Mouse (Mus musculus) G1E (cell line): ENCODE measurements around the gene Tex264. TPM values are rescaled to one million over a fixed set of nuclear protein-coding genes. Genes with fewer than 3 reads are reported as not detected.

Source experiments
- ATAC-seq: 2 replicates; pipeline ENCODE4 v1.8.0; 2016; ENCODE audit warnings: mild to moderate bottlenecking; ENCODE audit not compliant: insufficient number of reproducible peaks, poor library complexity, low FRiP score, severe bottlenecking; ENCODE audit errors: extremely low read depth
- DNase-seq: peaks from one replicate; pipeline ENCODE4 v3.0.0; 2012; ENCODE audit warnings: low spot score
- H3K27me3 ChIP-seq: 2 replicates; pipeline ENCODE4 v1.6.1; 2012; ENCODE audit warnings: mild to moderate bottlenecking, low read length, inconsistent platforms; ENCODE audit not compliant: insufficient read depth
- H3K36me3 ChIP-seq: replicated peaks from 2 replicates; pipeline ENCODE3; 2012; ENCODE audit warnings: mild to moderate bottlenecking, inconsistent platforms
- H3K4me1 ChIP-seq: 2 replicates; pipeline ENCODE4 v1.6.1; 2012; ENCODE audit warnings: low read depth, low read length, inconsistent platforms, mixed read lengths; ENCODE audit not compliant: insufficient read depth
- H3K4me3 ChIP-seq: 2 replicates; pipeline ENCODE4 v1.5.1; 2012; ENCODE audit warnings: low read depth, mild to moderate bottlenecking, inconsistent platforms, low read length, moderate library complexity, mixed read lengths
- H3K9me3 ChIP-seq: replicated peaks from 2 replicates; pipeline ENCODE4 v1.6.1; 2012; ENCODE audit warnings: inconsistent platforms
- CTCF ChIP-seq: IDR thresholded peaks from 2 replicates; pipeline ENCODE4 v1.5.1; 2012; ENCODE audit warnings: low read depth, low read length, inconsistent platforms, mixed read lengths
- GATA1 ChIP-seq: IDR thresholded peaks from 2 replicates; pipeline ENCODE4 v1.6.1; 2012; ENCODE audit warnings: borderline replicate concordance, low read length, inconsistent platforms, mixed read lengths
- GATA2 ChIP-seq: IDR thresholded peaks from 2 replicates; pipeline ENCODE4 v1.6.1; 2012; ENCODE audit warnings: low read depth, low read length, inconsistent platforms, borderline replicate concordance
- POLR2AphosphoS5 ChIP-seq: IDR thresholded peaks from 2 replicates; pipeline ENCODE4 v1.6.1; 2012; ENCODE audit warnings: low read depth, low read length, inconsistent platforms; ENCODE audit not compliant: insufficient replicate concordance
- TAL1 ChIP-seq: conservative IDR thresholded peaks from 2 replicates; pipeline ENCODE4 v1.6.1; 2012; ENCODE audit warnings: low read depth, low read length, inconsistent platforms, mixed read lengths
- polyA plus RNA-seq: library from polyadenylated mRNA; stranded (reverse); fragments of >175 nt; gene quantifications from 2 replicates; pipeline ENCODE4 v1.2.3, GENCODE M21; 2012
- total RNA-seq, 2 experiments: library from RNA; stranded (forward) in 1 of 2; stranded (reverse) in 1 of 2; fragments of 200-1000 nt in 1 of 2; fragments of >200 nt in 1 of 2; fragmentation: Nextera tagmentation in 1 of 2; gene quantifications; 2 replicates each; pipeline ENCODE4 v1.2.3; 2014 to 2017

Tex264 gene
- total and polyA plus RNA-seq, 3 experiments, result 39.1 to 52.3 (median 39.7) TPM

GRCm38 (mm10) chr9:106684093-106684872 lies 1.4 kb downstream of the Tex264 start:
- H3K4me3 ChIP-seq, result peak overlapping the region; percentile 77
- TF ChIP-seq GATA2 (no peak), CTCF (no peak), POLR2AphosphoS5 (no peak), TAL1 (no peak), GATA1 (no peak)
- no peak for ATAC-seq
- no peaks in the 10 kb centered on the region for H3K27me3 ChIP-seq
- H3K9me3 ChIP-seq, result no peaks in the 10 kb centered on the region
- peaks cover 55% of the 10 kb centered on the region for H3K36me3 ChIP-seq
- H3K4me1 ChIP-seq, result peaks cover 34% of the 10 kb centered on the region
- peak; percentile 13 for DNase-seq

GRCm38 (mm10) chr9:106681026-106681425 lies 4.7 kb downstream of the Tex264 start:
- Histone ChIP-seq H3K9me3 (no peaks in the 10 kb centered on the region), H3K4me3 (no peak overlapping the region), H3K27me3 (no peaks in the 10 kb centered on the region), H3K36me3 (peaks cover 72% of the 10 kb centered on the region), H3K4me1 (peaks cover 24% of the 10 kb centered on the region)
- DNase-seq (no peak), ATAC-seq (no peak)
- no peak for TF ChIP-seq POLR2AphosphoS5
- TF ChIP-seq CTCF, result no peak
- TF ChIP-seq TAL1, result no peak
- no peak for TF ChIP-seq GATA2
- TF ChIP-seq GATA1, result no peak

GRCm38 (mm10) chr9:106678242-106678641 lies 7.5 kb downstream of the Tex264 start:
- Histone ChIP-seq H3K4me3 (no peak overlapping the region), H3K36me3 (peaks cover 98% of the 10 kb centered on the region), H3K9me3 (no peaks in the 10 kb centered on the region), H3K4me1 (peaks cover 6% of the 10 kb centered on the region; the same call in 1 of the 2 replicates), H3K27me3 (no peaks in the 10 kb centered on the region)
- DNase-seq, result no peak
- TF ChIP-seq CTCF (no peak), GATA2 (no peak), POLR2AphosphoS5 (no peak), TAL1 (no peak), GATA1 (no peak)
- no peak for ATAC-seq

- H3K27me3 ChIP-seq, result no peaks in the 10 kb centered on the region
- H3K9me3 ChIP-seq, result no peaks in the 10 kb centered on the region
- TF ChIP-seq POLR2AphosphoS5 (no peak), GATA1 (no peak), GATA2 (no peak), TAL1 (no peak), CTCF (no peak)
- ATAC-seq (no peak), DNase-seq (no peak)
- H3K4me3 ChIP-seq, result no peak overlapping the region
- H3K36me3 ChIP-seq, result peaks cover 98% of the 10 kb centered on the region
- peaks cover 6% of the 10 kb centered on the region; the same call in 1 of the 2 replicates for H3K4me1 ChIP-seq
Measured at GRCm38 (mm10) chr9:106677702-106678101, 8.0 kb downstream of the Tex264 start.

- ATAC-seq, result no peak
- no peak overlapping the region for H3K4me3 ChIP-seq
- TF ChIP-seq CTCF (no peak), GATA1 (no peak), POLR2AphosphoS5 (no peak), GATA2 (no peak), TAL1 (no peak)
- no peaks in the 10 kb centered on the region for H3K27me3 ChIP-seq
- H3K4me1 ChIP-seq, result peaks cover 3% of the 10 kb centered on the region; the same call in 1 of the 2 replicates
- peaks cover 100% of the 10 kb centered on the region for H3K36me3 ChIP-seq
- no peaks in the 10 kb centered on the region for H3K9me3 ChIP-seq
- DNase-seq, result no peak
Measured at GRCm38 (mm10) chr9:106676571-106676970, 9.2 kb downstream of the Tex264 start.

- TF ChIP-seq GATA2, result no peak
- no peak for TF ChIP-seq GATA1
- no peak for TF ChIP-seq TAL1
- TF ChIP-seq CTCF, result no peak
- TF ChIP-seq POLR2AphosphoS5, result no peak
- Histone ChIP-seq H3K4me1 (peaks cover 3% of the 10 kb centered on the region; the same call in 1 of the 2 replicates), H3K27me3 (no peaks in the 10 kb centered on the region), H3K4me3 (no peak overlapping the region), H3K36me3 (peaks cover 100% of the 10 kb centered on the region), H3K9me3 (no peaks in the 10 kb centered on the region)
- DNase-seq, result no peak
- ATAC-seq, result no peak
Measured at GRCm38 (mm10) chr9:106675965-106676364, 9.8 kb downstream of the Tex264 start.
